Mouse (Mus musculus) spleen, postnatal 10 days (tissue): ENCODE measurements around the gene Tmem59l.
A peak's percentile ranks its signal among the peaks of the same experiment; 100 is the strongest.
"Not testable (repeated sequence)": the region's sequence is repeated elsewhere in the genome, so short reads cannot be mapped to it uniquely, and the experiment has no call there.

Experiments used
- DNase-seq, 2 experiments: peaks; one replicate each; pipeline ENCODE4 v3.0.0; 2021 to 2022; ENCODE audit warnings: low spot score in 2 of 2

The Tmem59l gene

GRCm38 (mm10) chr8:70486941-70487520 is at the start of gene Tmem59l:
Gene Tmem59l, minus strand, starts transcription at chr8:70487358.
- DNase-seq = no peak

GRCm38 (mm10) chr8:70535701-70536100 is 48.5 kb upstream of the Tmem59l start:
- no peak for DNase-seq

DNA sequence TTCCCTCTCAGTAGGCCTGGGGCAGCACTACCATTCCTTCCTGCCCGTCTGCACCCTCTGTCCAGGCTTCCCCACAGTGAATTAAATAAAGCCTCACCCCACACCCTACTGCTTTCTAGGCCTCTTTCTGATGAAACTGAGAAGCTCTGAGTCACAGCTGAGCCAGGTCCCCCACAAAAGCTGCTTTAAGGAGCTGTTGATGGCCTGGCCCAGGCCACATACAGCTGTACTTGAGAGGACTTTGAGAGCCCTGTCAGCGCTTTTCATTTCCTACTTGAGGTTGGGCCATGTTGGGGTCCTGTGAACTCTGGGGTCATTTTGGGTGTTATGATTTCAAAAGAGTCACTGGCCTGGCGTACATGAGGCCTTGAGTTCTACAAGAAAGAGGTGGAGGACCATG is 48.1 kb upstream of the Tmem59l start:
- no peak for DNase-seq

DNA sequence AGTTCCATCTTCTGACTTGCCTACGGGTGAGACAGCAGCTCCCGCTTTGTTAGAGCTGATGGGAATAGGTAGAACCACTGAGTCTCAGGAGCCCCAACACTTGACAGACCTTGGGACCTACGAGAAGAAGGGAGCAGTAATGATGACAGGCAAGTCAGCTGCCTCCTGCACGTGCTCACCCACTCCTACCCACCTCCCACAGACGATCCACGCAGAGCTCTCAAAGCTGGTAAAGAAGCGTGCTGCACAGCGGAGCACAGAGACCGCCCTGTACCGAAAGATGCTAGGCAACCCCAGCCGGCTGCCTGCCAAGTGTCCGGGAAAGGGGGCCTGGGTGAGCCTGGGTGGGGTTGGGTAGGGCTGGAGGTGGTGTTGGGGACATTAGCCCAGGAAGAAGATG is 47.1 kb upstream of the Tmem59l start:
- no peak for DNase-seq

GRCm38 (mm10) chr8:70530314-70530713 is 43.2 kb upstream of the Tmem59l start:
- peak in 1 of 2 experiments; percentile 54 for DNase-seq

DNA sequence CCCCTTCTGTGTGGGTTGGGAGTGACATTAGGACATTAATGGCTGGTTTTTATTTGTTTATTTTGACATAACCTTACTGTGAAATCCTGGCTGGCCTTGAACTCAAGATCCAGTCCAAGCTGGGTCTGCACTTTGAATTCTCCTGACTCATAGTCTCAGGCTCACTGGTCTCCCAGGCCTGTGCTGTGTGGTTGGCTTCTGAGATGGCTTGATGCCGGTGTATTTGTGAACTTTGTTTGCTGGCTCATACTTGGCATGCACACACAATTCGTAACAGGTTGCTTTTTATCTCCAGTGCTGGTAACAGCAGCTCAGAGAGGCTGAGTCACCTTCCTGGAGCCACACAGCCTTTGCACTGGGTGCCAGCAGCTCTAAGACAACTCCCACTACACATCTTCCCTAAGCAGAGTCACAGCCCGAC is 42.6 kb upstream of the Tmem59l start:
- DNase-seq = no peak

DNA sequence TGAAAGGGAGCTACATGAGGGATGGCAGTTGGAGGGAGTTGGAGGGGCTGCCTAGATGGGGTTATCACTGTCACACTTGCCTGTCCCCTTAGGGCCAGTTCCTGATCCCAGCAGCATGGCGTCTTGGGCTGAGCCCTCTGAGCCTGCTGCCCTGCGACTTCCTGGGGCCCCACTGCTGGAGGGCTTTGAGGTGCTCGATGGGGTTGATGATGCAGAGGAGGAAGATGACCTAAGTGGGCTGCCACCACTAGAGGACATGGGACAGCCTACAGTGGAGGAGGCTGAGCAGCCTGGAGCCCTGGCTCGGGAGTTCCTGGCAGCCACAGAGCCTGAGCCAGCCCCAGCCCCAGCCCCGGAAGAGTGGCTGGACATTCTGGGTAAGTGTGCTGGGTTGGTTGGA is 42.1 kb upstream of the Tmem59l start:
- DNase-seq = no peak

GRCm38 (mm10) chr8:70528182-70528797 is 41.1 kb upstream of the Tmem59l start:
- DNase-seq = no peak

- DNase-seq = peak; percentile 98 to 100
These were observed 40.5 kb upstream of the Tmem59l start, which contains the start of the genes Fkbp8 and Kxd1 for GRCm38 (mm10) chr8:70527512-70528181. Gene Fkbp8, plus strand, starts transcription at chr8:70527724. Gene Kxd1, minus strand, starts transcription at chr8:70527956.

GRCm38 (mm10) chr8:70527111-70527511 is 40.0 kb upstream of the Tmem59l start:
- DNase-seq = peak in 1 of 2 experiments; percentile 59

DNA sequence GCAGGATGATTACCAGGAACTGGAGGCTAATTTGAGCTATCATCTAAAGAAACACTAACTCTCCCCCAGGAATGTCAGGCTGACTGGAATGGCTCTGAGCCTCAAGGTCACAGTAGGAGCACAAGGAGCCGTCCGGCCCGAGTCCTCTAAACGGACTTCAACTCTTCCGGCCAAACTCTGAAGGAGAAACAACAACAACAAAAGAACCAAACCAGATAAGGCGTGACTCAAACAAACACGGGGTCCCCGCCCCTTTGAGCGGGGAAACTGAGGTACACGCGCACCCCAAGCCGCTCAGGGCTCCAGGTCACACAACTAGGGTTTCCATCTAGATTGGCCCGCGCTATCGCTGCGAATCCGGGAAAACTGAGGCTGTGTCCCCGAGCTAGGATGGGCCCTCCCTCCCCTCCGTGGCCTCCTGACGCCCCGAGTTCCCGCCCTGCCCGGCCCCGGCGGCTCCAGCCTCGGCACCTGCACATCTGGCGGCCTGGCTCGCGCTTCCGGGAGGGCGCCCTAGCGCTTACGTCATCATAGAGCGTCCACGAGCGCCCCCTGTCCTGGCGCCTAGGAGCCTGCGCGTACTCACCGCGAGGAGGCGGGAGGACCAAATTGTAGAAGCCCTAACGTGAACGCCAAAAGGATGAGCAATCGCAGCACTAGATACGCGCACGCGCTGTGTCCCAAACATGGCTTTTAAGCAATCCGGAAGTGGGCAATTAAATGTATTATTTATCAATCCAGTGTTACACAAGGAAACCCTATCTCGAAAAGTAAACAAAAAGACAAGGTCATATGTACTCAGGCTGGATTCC is 35.6 kb upstream of the Tmem59l start:
- DNase-seq = peak; percentile 92 to 96

- DNase-seq = no peak
These were observed 32.4 kb upstream of the Tmem59l start for GRCm38 (mm10) chr8:70519606-70520005.

DNA sequence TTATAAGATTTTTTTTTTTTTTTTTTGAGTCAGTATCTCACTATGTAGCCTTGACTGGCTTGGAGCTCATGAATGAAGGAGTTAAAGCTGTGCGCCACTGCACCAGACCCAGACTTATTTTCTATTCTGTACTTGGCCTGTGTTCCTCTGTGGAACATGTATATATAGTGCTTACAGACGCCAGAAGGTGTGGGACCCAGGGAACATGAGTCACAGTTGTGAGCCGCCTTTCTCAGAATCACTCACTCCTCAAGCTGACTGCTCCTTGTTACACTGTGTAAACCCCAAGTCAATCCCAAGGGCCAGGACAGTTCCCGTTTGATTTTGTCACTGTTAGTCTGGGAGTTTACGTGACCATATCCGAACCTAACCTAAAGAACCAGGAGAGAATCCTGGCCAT is 31.9 kb upstream of the Tmem59l start:
- no peak for DNase-seq

- DNase-seq = no peak
These were observed 30.9 kb upstream of the Tmem59l start for GRCm38 (mm10) chr8:70517940-70518643.

- no peak for DNase-seq
These were observed 26.3 kb upstream of the Tmem59l start for GRCm38 (mm10) chr8:70513441-70513840.

GRCm38 (mm10) chr8:70512253-70512903 is 25.2 kb upstream of the Tmem59l start:
- DNase-seq = no peak

DNA sequence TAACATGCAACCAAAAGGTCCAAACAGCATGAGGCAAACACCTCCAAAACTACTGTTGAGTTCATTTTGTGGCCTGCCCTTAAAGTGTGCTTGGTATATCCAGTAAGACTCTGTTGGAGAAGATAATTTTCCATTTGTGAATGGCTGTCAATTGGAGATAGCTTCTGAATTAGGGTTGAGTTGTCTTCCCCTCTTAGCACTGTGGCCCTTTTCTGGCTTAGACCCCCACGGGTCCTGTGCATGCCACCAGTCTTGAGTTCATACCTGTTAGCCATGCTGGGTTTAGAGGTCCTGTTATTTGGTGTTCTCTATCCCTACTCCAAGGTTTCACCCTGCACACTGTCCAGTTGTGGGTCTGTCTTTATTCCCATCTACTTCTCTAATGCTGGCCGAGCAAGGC is 24.6 kb upstream of the Tmem59l start:
- DNase-seq = no peak

DNA sequence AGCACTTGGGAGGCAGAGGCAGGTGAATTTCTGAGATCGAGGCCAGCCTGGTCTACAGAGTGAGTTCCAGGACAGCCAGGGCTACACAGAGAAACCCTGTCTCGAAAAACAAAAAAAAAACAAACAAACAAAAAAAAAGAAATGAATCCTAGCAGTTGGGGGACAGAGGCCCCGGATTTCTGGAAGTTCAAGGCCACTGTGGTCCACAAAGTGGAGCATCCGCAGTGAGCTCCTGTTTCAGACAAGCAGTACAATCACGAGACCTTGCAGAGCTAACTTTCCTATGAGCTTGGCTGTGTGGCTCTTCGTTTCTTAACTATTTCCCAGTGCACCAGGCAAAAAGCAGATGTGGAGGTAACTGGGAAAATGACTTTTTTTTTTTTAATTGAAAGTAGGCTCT is 24.0 kb upstream of the Tmem59l start:
- not testable (repeated sequence) for DNase-seq

- peak; percentile 95 to 97 for DNase-seq
These were observed 23.2 kb upstream of the Tmem59l start, which contains the start of gene Uba52 for GRCm38 (mm10) chr8:70510228-70510915. Gene Uba52, minus strand, starts transcription at chr8:70510801.

GRCm38 (mm10) chr8:70509281-70509952 is 22.3 kb upstream of the Tmem59l start:
- no peak for DNase-seq
